Mouse (Mus musculus): Measurements from ENCODE around the gene Chrna9. TPM values are rescaled to one million over a fixed set of nuclear protein-coding genes. Genes with fewer than 3 reads are reported as not detected.

The Chrna9 gene
- polyA plus RNA-seq, 1 experiment from 2014 or later = 2.2 TPM

GRCm38 (mm10) chr5:66026796-66027195 is 92.1 kb downstream of the Chrna9 start:
- Histone ChIP-seq H3K9me3 (ENCODE audit: control insufficient read depth, low read length) (0 out of 2 replicates have a peak, but pooled peaks cover 10% of the 10 kb centered on the region), H3K4me3 (ENCODE audit: low read depth, low read length) (no peak overlapping the region), H3K4me1 (ENCODE audit: control insufficient read depth, insufficient read depth, low read length) (no peaks in the 10 kb centered on the region), H3K27me3 (replicated peaks; ENCODE audit: control insufficient read depth, insufficient read depth, low read length) (no peaks in the 10 kb centered on the region), H3K36me3 (ENCODE audit: control insufficient read depth, insufficient read depth, low read length) (peaks cover 18% of the 10 kb centered on the region), H3K9ac (ENCODE audit: low read depth, low read length) (no peak overlapping the region), H3K4me2 (ENCODE audit: low read depth, low read length) (no peak overlapping the region), H3K27ac (replicated peaks; ENCODE audit: low read depth, low read length) (no peak overlapping the region)
- DNase-seq (ENCODE audit: low spot score) = no peak
- ATAC-seq (ENCODE audit: low read depth) = no peak
- 99% methylated on average over 31 of the region's 31 CpGs for WGBS

Small RNA genes lying within 50 kb of the gene (microRNA-seq; reads per million reads assigned to microRNA genes)
- gene Gm25952 (ENCODE audit: borderline number of aligned reads) = not detected

Other genes starting within 250 kb of the Chrna9 start
- 69.3 and 75.4 TPM in 2 replicates for gene Pds5a, start 236.6 kb upstream of the Chrna9 start, polyA plus RNA-seq (2014; fragmentation: Nextera tagmentation; extraction: Ambion mirVana)
- gene N4bp2, start 171.4 kb upstream of the Chrna9 start, polyA plus RNA-seq (2014; fragmentation: Nextera tagmentation; extraction: Ambion mirVana) = 33.6 and 34.6 TPM in 2 replicates
- 1.6 and 1.7 TPM in 2 replicates for gene Rhoh, start 73.7 kb upstream of the Chrna9 start, polyA plus RNA-seq (2014; fragmentation: Nextera tagmentation; extraction: Ambion mirVana)
- 0.20 and 0.45 TPM in 2 replicates for gene 9130230L23Rik, start 69.4 kb downstream of the Chrna9 start, polyA plus RNA-seq (2014; fragmentation: Nextera tagmentation; extraction: Ambion mirVana)
- gene Rbm47, start 238.2 kb downstream of the Chrna9 start, polyA plus RNA-seq (2014; fragmentation: Nextera tagmentation; extraction: Ambion mirVana) = 6.7 and 10.4 TPM in 2 replicates

Data from embryonic facial prominence, embryonic 14.5 days (tissue).